Mouse (Mus musculus) layer of hippocampus, adult 8-10 months (tissue): Measurements from ENCODE around the gene Efna5. TPM values are rescaled to one million over a fixed set of nuclear protein-coding genes. Genes with fewer than 3 reads are reported as not detected.

ENCODE experiments used
- DNase-seq, 2 experiments: peaks; one replicate each; pipeline ENCODE4 v3.0.0; 2022; ENCODE audit warnings: low spot score in 2 of 2
- total RNA-seq, 4 experiments: library from RNA; stranded (reverse); gene quantifications; 2 replicates each; pipeline ENCODE4 v1.2.4; 2022

The Efna5 gene
- total RNA-seq, 4 experiments from 2014 or later = 6.6 to 13.5 (median 11.4) TPM

DNA sequence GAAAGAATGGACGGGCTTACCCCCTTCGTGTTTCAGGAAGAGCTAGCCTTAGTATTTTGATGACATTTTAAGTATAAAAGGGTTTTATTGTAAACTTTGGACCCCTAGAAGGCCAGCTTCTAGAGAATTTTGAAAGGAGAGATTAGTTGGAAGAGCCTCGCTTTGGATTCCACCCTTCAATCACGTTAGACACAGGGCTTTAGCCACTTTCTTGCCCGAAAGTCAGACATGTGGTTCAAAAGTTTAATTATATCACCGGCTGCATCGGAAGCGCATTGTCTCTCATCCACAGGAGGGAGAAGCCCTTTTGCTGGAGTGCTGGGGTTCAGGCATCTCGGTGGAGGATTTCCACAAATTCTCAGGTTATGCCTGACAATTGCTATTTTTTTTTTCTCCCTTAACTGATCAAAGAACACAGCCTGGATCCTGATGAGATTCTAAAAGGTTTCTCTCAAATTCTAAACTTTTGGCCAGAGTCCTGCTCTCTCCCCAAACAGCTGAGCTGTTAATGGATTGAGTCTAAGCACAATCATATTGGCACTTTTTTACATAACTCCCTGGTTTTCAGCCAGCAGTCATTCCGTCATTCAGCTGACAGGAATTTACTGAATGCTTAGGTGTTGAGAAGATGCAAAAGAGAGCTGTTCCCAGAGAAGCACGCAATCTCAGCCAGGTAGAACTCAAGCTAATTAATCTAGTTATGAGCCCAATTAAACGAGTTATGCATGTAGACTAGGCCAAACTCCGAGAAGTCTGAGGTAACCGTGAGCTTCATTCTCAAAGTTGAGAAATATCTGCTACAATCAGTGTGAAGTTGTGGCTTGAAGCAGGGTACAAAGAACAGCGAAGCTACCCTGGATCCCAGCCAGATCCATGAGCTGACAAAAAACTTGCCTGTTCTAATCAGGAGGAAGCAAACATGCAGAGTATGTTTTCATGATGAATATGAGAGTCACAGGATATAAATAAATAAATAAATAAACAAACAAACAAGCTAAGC is 91.5 kb downstream of the Efna5 start:
- no peak for DNase-seq

DNA sequence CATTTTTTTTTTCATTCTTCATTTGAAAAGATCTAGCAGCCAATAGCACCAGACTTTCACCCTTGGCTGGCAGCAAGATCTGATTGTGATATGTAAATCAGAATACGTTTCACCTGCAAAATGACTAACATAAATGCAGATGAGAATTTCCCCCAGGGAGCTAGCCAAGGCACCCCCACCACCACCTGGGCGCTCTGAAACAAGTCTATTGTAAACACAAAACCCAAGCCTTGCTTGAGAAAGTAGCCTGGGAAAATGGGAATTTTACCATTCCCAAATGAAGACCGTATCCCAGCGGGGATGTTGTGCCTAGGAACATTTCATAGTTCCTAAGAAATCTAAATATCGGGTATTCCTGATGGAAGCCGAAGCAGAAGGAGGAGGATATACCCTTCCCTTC is 92.3 kb downstream of the Efna5 start:
- no peak for DNase-seq

DNA sequence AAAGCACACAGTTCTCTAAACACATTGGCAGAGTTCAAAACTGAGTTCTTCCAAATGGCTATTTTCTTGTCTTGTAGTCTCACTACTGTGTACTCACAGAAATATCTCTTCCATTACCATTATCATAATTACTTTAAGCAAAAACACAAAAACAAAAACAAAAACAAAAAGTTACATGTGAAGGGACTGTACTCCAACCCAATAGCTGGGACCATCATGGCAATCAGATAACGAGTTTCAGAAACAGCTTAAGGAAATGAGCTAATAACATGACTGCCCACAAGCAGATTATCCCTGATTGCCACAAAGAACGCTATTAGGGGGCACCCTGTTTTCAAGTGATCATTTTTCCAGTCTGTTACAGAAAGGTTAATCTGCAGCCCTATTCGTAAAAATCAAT is 93.3 kb downstream of the Efna5 start:
- DNase-seq = no peak

- DNase-seq = no peak
Observed at GRCm38 (mm10) chr17:62786602-62786907, 94.6 kb downstream of the Efna5 start.

DNA sequence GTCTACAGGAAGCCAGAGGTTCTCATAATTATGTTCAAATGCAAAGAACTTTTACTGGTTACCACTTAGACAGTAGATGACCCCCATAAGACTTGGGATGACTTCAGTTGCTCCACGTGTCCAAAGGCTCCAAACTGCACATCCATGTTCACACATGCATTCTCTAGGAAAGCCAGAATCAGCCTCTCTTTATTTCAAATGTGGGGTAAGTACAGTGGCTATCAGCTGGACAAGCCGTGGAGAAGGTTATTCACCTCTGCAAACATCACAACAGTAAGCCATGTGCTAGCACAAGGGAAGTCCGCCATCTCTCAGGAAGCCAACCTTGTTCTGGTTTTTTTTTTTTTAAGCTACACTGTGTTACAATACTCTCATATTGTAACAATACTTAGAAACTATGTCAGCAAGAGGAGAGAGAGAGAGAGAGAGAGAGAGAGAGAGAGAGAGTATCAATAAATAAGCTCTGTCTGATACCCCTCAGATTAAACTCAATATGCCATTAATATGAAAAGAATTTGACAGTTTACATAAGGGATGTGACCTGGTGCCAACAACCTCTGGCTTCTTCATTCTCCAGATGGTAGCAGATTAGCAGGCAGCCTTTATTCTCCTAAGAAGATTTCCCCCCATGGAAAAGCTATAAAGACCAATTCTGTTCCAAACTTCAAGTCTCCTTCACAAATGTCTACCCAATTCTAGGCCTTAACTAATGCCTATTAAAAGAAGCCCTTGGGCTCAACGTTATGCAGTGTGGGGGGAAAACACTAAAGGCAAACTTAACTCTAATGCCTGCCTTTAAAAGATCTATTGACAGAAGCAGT is 95.1 kb downstream of the Efna5 start:
- DNase-seq = no peak

DNA sequence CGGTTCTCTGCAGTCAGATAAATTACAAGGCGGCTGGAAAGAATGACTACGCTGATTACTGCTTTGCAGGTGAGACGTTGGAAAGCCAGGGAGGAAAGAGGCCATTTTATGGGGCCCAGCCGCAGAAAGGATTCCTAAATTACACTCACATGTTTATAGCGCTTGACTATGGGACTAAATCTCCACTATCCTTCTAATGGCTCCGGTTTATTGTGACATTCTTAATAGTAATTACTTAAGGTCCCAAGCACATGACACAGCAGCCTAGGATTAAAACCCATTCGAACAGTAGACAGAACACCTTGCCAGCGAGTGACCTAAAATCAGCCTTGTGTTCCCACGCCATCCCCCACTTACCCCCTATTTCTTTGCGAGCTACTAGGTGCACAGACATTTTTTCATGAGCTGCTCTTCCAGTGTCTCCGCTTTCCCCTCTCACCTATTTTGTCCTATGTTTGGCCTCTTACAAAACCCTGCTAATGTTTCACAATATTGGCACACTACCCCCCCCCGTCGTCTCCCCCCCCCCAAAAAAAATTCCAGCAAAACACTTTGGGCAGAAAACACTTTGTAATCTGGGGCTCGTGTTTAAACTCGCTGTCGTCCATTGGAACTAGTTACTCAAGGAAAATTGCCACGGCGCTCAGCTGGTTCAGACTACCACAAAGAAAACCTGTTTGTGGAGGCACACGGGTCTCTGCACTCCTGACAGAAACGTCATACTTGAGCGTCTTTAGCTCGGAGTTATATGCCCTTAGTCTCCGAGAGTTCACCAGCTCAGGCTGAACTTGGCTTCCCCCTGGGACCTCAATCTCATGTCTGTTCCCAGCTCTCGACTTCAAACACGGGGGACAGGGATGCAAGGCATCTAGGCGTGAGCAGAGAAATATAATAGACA is 96.6 kb downstream of the Efna5 start:
- no peak for DNase-seq

- DNase-seq = peak; percentile 49 to 77
Observed at GRCm38 (mm10) chr17:62783524-62784273, 97.4 kb downstream of the Efna5 start.

DNA sequence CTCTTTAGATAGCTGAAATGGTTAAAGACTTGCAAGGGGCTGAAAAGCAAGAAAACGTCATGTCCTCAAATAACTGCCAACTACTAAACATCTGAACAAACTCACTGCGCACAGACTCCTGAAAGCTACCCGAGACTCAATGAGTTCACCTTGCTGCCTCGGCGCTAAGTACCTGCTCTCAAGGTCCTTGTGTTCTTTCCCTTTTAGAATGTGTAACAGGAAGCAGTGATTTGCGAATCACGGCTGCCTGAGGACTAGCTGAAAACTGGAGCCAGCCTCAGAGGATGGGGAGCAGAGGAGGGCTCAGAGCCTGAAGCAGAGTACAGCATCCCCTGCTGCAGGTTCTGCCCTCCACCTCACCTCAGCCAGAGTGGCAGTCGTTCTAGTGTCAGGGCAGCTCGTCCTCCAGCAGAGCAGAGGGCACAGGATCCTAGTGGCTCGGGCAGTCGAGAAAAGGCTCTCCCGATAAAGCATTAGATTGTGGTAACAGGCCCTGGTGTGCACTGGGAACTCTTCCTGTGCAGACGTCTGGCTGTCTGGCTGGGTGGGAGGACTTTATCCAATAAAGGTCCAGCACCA is 98.2 kb downstream of the Efna5 start:
- DNase-seq = no peak

DNA sequence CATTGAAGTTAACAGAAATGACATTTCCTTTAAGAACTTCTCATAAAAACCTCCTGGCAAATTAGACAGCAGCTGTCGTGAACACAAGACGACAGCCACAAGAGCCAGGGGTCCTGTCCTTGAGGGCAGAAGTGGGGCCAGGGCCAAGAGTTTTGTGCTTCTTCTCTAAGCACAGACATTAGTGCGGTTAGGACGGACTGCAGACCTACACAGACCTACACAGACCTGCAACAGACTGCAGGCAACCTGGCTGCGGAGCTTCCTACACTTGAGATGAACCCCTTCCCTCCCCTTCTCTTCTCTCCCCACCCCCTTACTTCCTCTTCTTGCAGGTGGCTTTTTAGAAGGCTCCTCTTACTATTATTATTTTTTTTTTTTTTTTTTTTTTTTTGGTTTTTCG is 100.0 kb downstream of the Efna5 start:
- DNase-seq = no peak

DNA sequence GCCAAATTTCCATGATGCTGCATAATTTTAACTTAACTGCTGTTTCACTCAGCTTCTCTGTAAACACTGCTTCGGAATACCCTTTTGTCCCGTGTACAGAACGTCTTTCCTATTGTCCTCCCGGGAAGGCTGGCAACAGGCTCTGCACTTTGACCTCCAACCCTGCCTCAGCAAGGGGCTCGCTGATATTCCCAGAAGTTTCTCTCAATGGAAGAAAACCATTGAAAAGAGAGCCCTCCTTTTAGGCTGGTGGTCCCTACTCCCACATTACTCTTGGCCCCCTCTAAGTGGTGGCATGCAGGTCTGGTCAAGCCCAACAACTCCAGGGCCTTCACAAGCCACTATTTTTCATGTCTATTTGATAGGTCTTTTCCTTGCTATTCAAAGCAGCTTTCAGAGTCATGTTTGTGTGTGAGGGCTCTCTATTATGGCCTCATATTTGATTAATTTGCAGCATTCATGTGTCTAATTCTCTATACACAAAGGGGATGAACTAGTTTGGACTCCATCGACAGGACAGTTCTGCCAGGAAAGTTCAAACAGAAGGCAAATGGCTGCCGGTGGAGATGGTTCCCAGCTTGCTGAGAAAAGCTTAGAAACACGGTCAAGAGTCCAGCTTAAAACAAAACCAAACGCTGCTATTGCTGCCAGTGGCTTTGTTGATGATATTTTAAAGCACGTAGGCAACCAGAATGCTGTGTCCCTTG is 103.1 kb downstream of the Efna5 start:
- DNase-seq = no peak

- no peak for DNase-seq
Observed at GRCm38 (mm10) chr17:62776710-62777109, 104.4 kb downstream of the Efna5 start.

DNA sequence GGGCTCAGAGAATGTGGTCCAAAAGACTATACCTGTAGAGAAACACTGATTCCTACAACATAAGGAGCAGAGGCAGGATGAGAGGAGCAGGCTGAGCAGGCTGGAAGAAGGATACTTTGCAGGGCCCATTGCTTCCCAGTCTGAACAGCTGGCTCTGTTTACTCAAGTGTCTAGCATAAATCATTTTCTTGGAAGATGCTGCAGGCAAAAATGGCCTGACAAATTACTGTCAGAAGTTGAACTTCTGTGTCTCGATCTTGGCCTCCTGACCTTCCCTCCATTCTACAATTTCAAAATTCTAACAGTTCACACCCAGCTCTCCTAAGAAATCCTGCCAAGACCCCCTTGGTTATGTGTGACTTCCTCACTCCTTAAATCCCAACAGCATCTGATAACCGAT is 105.1 kb downstream of the Efna5 start:
- no peak for DNase-seq

DNA sequence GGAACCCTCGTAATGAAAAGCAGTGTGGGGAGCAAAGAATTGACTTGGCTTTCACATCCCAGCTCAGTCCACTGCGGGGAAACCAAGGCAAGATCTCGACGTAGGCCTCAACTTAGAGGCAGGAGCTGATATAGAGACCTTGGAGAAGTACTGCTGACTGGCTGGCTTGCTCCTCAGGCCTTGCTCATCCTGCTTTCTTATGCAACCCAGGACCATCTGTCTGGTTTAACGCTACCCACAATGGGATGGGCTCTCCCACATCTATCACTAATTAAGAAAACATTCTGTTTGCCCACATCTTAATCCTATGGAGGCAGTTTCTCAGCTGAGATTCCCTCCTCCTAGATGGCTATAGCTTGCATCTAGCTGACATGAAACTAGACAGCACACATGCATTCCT is 105.7 kb downstream of the Efna5 start:
- no peak for DNase-seq

DNA sequence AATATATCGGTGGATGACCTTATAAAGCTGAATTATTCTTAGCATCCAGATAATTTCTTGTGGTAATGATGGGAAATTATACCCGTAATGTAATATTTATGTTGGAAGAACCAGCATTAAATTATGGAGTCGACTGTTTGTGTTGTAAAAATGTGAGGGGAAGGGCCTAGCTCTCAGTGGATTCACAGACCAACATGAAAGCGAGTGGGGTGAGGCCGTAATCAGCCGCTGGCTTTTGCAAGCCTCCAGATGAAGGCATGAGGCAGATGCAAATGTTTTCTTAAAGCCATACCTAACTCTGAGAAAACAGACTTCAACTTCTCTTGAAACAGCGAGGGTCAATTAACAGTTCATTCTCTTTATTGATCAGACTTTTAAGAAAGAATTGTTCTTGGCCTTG is 106.4 kb downstream of the Efna5 start:
- no peak for DNase-seq

- no peak for DNase-seq
Observed at GRCm38 (mm10) chr17:62766705-62767104, 114.4 kb downstream of the Efna5 start.

DNA sequence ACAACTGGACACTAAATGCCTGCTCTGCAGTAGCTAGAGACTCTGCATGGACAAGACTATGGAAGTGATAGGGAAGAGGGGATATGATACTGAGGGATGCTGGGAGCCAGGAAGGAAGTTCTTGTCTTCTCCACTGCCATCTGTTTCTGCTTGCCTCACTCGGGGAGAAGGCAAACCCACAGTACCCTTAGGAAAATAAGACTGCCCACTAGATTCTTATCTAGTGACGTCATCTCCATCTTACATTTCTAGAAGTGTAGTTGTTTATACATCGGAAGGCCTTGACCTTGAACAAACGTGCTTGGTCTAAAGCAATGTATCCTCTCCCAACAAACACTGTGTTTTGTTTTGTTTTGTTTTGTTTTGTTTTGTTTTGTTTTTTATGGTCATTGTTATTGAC is 116.0 kb downstream of the Efna5 start:
- no peak for DNase-seq

DNA sequence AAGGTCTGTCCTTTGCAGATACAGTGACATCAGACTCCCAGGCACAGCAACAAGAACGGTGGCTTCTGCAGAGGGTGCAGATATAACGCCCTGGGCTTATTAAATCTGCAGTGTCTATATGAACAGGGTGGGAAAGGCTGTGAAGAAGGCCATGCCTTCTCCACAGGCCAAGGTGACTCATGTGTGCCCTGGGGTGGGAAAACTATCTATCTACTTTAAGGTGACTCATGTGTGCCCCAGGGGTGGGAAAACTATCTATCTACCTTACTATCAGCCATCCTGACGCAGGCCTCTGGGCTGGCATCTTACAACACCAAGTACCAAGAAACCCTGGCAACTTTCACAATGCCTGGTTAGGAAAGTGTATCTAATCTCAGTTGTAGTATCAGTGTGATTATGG is 124.2 kb downstream of the Efna5 start:
- no peak for DNase-seq

GRCm38 (mm10) chr17:62755635-62756034 is 125.5 kb downstream of the Efna5 start:
- DNase-seq = no peak

GRCm38 (mm10) chr17:62754638-62755037 is 126.5 kb downstream of the Efna5 start:
- DNase-seq = no peak

DNA sequence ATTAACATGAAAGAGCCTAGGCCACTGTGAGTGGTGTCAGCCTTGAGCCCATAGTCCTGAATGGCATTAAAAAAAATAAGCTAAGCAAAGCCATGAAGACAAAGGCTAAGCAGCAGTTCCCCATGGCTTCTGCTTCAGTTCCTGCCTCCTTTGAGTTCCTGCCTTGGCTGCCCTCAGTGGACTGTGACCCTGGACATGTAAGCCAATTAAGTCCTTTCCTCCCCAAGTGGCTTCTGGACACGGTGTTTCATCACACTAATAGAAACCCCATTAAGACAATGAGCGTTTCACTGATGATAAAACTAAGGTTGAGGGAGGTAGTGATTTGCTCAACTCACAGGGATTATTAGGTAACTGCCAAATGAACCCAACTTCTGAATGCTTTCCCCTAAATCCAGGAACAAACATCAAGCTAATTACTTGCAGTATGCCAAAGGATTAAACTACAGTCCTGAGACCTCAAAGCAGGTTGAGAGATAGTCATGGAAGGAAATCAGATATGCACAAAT is 128.7 kb downstream of the Efna5 start:
- no peak for DNase-seq
